Mouse (Mus musculus): ENCODE data around the gene Nav2. TPM values are rescaled to one million over a fixed set of nuclear protein-coding genes. Genes with fewer than 3 reads are reported as not detected.

The Nav2 gene
- 1.5 to 2.0 TPM (median 1.9 TPM) in 3 replicates for total RNA-seq (2017)

GRCm38 (mm10) chr7:48908521-48909341, at the start of gene Nav2:
Gene Nav2 (plus strand): TSS chr7:48908716.
- ATAC-seq (replicated peaks; ENCODE audit: insufficient number of reproducible peaks, low FRiP score, low TSS enrichment, poor library complexity, severe bottlenecking), result peak; percentile 80

- no peak for ATAC-seq (replicated peaks; ENCODE audit: insufficient number of reproducible peaks, low FRiP score, low TSS enrichment, poor library complexity, severe bottlenecking)
Observed at GRCm38 (mm10) chr7:48859362-48859761, 49.2 kb upstream of the Nav2 start.

GRCm38 (mm10) chr7:48860948-48861347, 47.6 kb upstream of the Nav2 start:
- ATAC-seq (replicated peaks; ENCODE audit: insufficient number of reproducible peaks, low FRiP score, low TSS enrichment, poor library complexity, severe bottlenecking), result no peak

GRCm38 (mm10) chr7:48861796-48862195, 46.7 kb upstream of the Nav2 start:
- no peak for ATAC-seq (replicated peaks; ENCODE audit: insufficient number of reproducible peaks, low FRiP score, low TSS enrichment, poor library complexity, severe bottlenecking)

- ATAC-seq (replicated peaks; ENCODE audit: insufficient number of reproducible peaks, low FRiP score, low TSS enrichment, poor library complexity, severe bottlenecking), result no peak
Observed at GRCm38 (mm10) chr7:48864199-48864598, 44.3 kb upstream of the Nav2 start.

GRCm38 (mm10) chr7:48864671-48865458, 43.7 kb upstream of the Nav2 start:
- no peak for ATAC-seq (replicated peaks; ENCODE audit: insufficient number of reproducible peaks, low FRiP score, low TSS enrichment, poor library complexity, severe bottlenecking)

GRCm38 (mm10) chr7:48867576-48867975, 40.9 kb upstream of the Nav2 start:
- no peak for ATAC-seq (replicated peaks; ENCODE audit: insufficient number of reproducible peaks, low FRiP score, low TSS enrichment, poor library complexity, severe bottlenecking)

GRCm38 (mm10) chr7:48870144-48870543, 38.4 kb upstream of the Nav2 start:
- no peak for ATAC-seq (replicated peaks; ENCODE audit: insufficient number of reproducible peaks, low FRiP score, low TSS enrichment, poor library complexity, severe bottlenecking)

GRCm38 (mm10) chr7:48870579-48871180, 37.8 kb upstream of the Nav2 start:
- no peak for ATAC-seq (replicated peaks; ENCODE audit: insufficient number of reproducible peaks, low FRiP score, low TSS enrichment, poor library complexity, severe bottlenecking)

DNA sequence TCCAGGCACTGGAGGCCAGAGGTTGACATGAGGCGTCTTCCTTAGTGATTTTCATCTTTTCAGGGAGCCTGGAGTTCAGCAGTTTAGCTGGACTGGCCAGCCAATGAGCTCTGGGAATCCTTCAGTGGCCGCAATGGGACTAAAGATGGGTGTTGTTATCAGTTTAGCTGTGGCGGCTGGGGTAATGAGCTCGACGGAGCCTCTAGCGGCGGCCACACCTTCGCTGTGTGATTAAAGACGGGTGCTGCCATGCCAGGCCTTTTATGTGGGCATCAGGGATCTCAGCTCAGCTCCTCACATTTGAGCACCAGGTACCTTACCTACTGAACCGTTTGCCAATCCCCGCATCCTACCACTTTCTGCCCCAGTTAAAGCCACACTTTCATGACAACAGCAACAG, 37.2 kb upstream of the Nav2 start:
- ATAC-seq (replicated peaks; ENCODE audit: insufficient number of reproducible peaks, low FRiP score, low TSS enrichment, poor library complexity, severe bottlenecking), result no peak

GRCm38 (mm10) chr7:48875096-48875495, 33.4 kb upstream of the Nav2 start:
- no peak for ATAC-seq (replicated peaks; ENCODE audit: insufficient number of reproducible peaks, low FRiP score, low TSS enrichment, poor library complexity, severe bottlenecking)

- ATAC-seq (replicated peaks; ENCODE audit: insufficient number of reproducible peaks, low FRiP score, low TSS enrichment, poor library complexity, severe bottlenecking), result 0 out of 2 replicates have a peak, but pooled peaks have one; percentile 10
Observed at GRCm38 (mm10) chr7:48876526-48876925, 32.0 kb upstream of the Nav2 start.

DNA sequence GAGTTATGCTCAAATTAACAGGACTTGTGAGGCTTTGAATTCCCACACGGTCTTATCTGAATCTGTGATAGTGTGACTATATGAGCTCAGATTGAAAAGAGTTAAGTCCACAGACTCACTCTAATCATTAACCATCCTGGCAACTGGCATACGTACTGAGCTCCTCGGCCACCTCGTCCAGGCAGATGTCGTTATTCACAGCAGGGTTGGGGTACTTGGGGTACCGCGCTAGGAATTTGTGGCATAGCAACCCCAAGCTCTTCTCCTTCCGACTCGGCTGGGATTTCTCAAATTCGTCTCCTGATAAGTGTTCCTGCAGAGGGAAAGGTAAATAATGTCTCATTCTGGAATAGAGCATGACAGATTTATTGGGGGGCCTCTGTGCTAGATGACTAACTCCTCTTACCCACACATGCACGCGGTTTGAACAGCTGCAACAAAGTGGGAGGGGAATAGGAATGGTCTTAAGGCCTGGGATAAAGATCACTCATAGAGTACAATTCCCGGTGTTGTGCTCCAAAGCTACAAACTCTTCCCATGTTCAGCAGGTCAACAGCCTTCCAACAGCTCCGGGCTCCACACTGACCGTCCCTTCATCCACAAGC, 30.6 kb upstream of the Nav2 start:
- no peak for ATAC-seq (replicated peaks; ENCODE audit: insufficient number of reproducible peaks, low FRiP score, low TSS enrichment, poor library complexity, severe bottlenecking)

- ATAC-seq (replicated peaks; ENCODE audit: insufficient number of reproducible peaks, low FRiP score, low TSS enrichment, poor library complexity, severe bottlenecking), result no peak
Observed at GRCm38 (mm10) chr7:48879574-48879973, 28.9 kb upstream of the Nav2 start.

GRCm38 (mm10) chr7:48880591-48881481, 27.7 kb upstream of the Nav2 start:
- ATAC-seq (replicated peaks; ENCODE audit: insufficient number of reproducible peaks, low FRiP score, low TSS enrichment, poor library complexity, severe bottlenecking), result peak; percentile 95

GRCm38 (mm10) chr7:48881486-48881885, 27.0 kb upstream of the Nav2 start, which contains the start of gene E2f8:
Gene E2f8 (minus strand): TSS chr7:48881596.
- no peak for ATAC-seq (replicated peaks; ENCODE audit: insufficient number of reproducible peaks, low FRiP score, low TSS enrichment, poor library complexity, severe bottlenecking)

GRCm38 (mm10) chr7:48881971-48882609, 26.4 kb upstream of the Nav2 start:
- ATAC-seq (replicated peaks; ENCODE audit: insufficient number of reproducible peaks, low FRiP score, low TSS enrichment, poor library complexity, severe bottlenecking), result peak; percentile 60

All from monocyte, adult 5-6 weeks (primary cell).